Mouse (Mus musculus) heart, adult 2 months (tissue): ENCODE results near the gene Arf6.

Source experiments
- CTCF ChIP-seq: fragments of 200-600 bp; IDR thresholded peaks from 2 replicates; pipeline ENCODE4 v1.8.1; 2022; ENCODE audit warnings: antibody characterized with exemption, mild to moderate bottlenecking, moderate library complexity
- POLR2A ChIP-seq: fragments of 200-500 bp; IDR thresholded peaks from 2 replicates; pipeline ENCODE4 v1.6.1; 2011; ENCODE audit warnings: mild to moderate bottlenecking, low read depth, low read length, control low read depth; ENCODE audit not compliant: insufficient read depth

GRCm38 (mm10) chr12:69362388-69362787, 9.6 kb upstream of the Arf6 start:
- TF ChIP-seq POLR2A = no peak
- no peak for TF ChIP-seq CTCF
